Mouse (Mus musculus) liver (tissue): ENCODE measurements around the gene Dok7.

ENCODE experiments used
- DNase-seq: peaks from one replicate; pipeline ENCODE4 v3.0.0-alpha.2; 2020; ENCODE audit warnings: mixed read lengths

The Dok7 gene

GRCm38 (mm10) chr5:35058216-35058615, 1.6 kb downstream of the Dok7 start:
- no peak for DNase-seq

- no peak for DNase-seq
These were observed 3.5 kb downstream of the Dok7 start for GRCm38 (mm10) chr5:35060098-35060497.

GRCm38 (mm10) chr5:35069841-35070240, 13.3 kb downstream of the Dok7 start:
- DNase-seq = no peak

GRCm38 (mm10) chr5:35070314-35070713, 13.7 kb downstream of the Dok7 start:
- DNase-seq = no peak

- DNase-seq = no peak
These were observed 14.4 kb downstream of the Dok7 start for GRCm38 (mm10) chr5:35070953-35071352.

- no peak for DNase-seq
These were observed 15.3 kb downstream of the Dok7 start for GRCm38 (mm10) chr5:35071855-35072254.

- no peak for DNase-seq
These were observed 16.7 kb downstream of the Dok7 start for GRCm38 (mm10) chr5:35073235-35073634.

GRCm38 (mm10) chr5:35073992-35074391, 17.4 kb downstream of the Dok7 start:
- no peak for DNase-seq

GRCm38 (mm10) chr5:35076369-35076768, 19.8 kb downstream of the Dok7 start:
- DNase-seq = no peak

GRCm38 (mm10) chr5:35079101-35079500, 22.5 kb downstream of the Dok7 start:
- DNase-seq = no peak

- DNase-seq = no peak
These were observed 28.3 kb downstream of the Dok7 start for GRCm38 (mm10) chr5:35084913-35085312.

- DNase-seq = peak; percentile 83
These were observed 32.4 kb downstream of the Dok7 start for GRCm38 (mm10) chr5:35088785-35089613.

GRCm38 (mm10) chr5:35089614-35089963, 33.0 kb downstream of the Dok7 start:
- DNase-seq = no peak

GRCm38 (mm10) chr5:35091636-35092035, 35.1 kb downstream of the Dok7 start:
- DNase-seq = no peak

- no peak for DNase-seq
These were observed 46.5 kb downstream of the Dok7 start for GRCm38 (mm10) chr5:35103086-35103485.

- peak; percentile 50 for DNase-seq
These were observed 47.0 kb downstream of the Dok7 start for GRCm38 (mm10) chr5:35103528-35103927.

GRCm38 (mm10) chr5:35104183-35104959, 47.8 kb downstream of the Dok7 start:
- DNase-seq = no peak

GRCm38 (mm10) chr5:35104960-35105921, 48.7 kb downstream of the Dok7 start, which contains the start of gene Lrpap1:
Gene Lrpap1 (minus strand): TSS chr5:35105766.
- DNase-seq = peak; percentile 98

GRCm38 (mm10) chr5:35105922-35106298, 49.3 kb downstream of the Dok7 start:
- no peak for DNase-seq

GRCm38 (mm10) chr5:35112444-35112843, 55.9 kb downstream of the Dok7 start:
- no peak for DNase-seq

- no peak for DNase-seq
These were observed 59.4 kb downstream of the Dok7 start for GRCm38 (mm10) chr5:35116002-35116401.

GRCm38 (mm10) chr5:35117633-35118032, 61.1 kb downstream of the Dok7 start:
- DNase-seq = no peak

GRCm38 (mm10) chr5:35118418-35118817, 61.9 kb downstream of the Dok7 start:
- DNase-seq = no peak
